Mouse (Mus musculus) heart, adult 18-20 months (tissue): ENCODE results near the gene Aldh1a3. TPM values are rescaled to one million over a fixed set of nuclear protein-coding genes. Genes with fewer than 3 reads are reported as not detected.
A peak's percentile ranks its signal among the peaks of the same experiment; 100 is the strongest.

Experiments
- DNase-seq, 2 experiments: peaks; one replicate each; pipeline ENCODE4 v3.0.0; 2021 to 2022; ENCODE audit warnings: mixed read lengths in 1 of 2
- microRNA-seq, 2 experiments: library from miRNA; unstranded; fragments of <30 nt; microRNA quantifications; one replicate each; pipeline ENCODE4 v1.2.0; 2022
- total RNA-seq, 2 experiments: library from RNA; stranded (reverse); gene quantifications; 2 replicates each; pipeline ENCODE4 v1.2.3; 2021

Gene Aldh1a3
- total RNA-seq, 2 experiments from 2014 or later = 0.84 to 1.1 TPM

- DNase-seq = no peak
These were observed 56.3 kb downstream of the Aldh1a3 start for GRCm38 (mm10) chr7:66370970-66371369.

DNA sequence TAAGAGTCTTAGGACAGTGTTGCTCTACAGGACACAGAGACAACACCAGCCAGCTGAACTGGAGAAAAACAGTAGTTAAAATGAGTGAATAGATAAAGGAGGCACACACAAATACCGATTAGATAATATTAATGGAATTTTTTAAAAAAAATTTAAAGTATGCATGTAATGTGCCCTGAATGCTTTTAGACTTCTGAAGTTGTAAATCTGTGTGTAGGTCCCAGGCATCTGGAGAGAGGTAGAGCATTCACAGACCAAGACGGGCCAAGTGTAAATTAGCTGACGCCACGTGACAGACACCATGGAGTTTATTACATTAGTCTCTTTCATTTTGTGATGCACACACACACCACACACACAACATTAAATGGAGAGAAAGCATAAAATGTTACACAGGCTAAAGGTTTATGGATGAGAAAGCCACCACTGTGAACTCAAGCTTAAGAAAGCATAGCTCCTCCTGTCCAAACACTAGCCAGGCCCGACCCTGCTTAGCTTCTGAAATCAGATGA is 57.3 kb downstream of the Aldh1a3 start:
- peak in 1 of 2 experiments; percentile 15 for DNase-seq

- DNase-seq = peak; percentile 33 to 38
These were observed 58.0 kb downstream of the Aldh1a3 start for GRCm38 (mm10) chr7:66369071-66369933.

- DNase-seq = peak; percentile 57 to 67
These were observed 61.4 kb downstream of the Aldh1a3 start, which contains the start of gene Gm10974 for GRCm38 (mm10) chr7:66365904-66366303. Gm10974 (plus strand) TSS chr7:66365905.

- DNase-seq = peak; percentile 33
These were observed 61.9 kb downstream of the Aldh1a3 start for GRCm38 (mm10) chr7:66365411-66365810.

- no peak for DNase-seq
These were observed 62.8 kb downstream of the Aldh1a3 start for GRCm38 (mm10) chr7:66364491-66364890.

GRCm38 (mm10) chr7:66359044-66359443 is 68.3 kb downstream of the Aldh1a3 start:
- DNase-seq = no peak

DNA sequence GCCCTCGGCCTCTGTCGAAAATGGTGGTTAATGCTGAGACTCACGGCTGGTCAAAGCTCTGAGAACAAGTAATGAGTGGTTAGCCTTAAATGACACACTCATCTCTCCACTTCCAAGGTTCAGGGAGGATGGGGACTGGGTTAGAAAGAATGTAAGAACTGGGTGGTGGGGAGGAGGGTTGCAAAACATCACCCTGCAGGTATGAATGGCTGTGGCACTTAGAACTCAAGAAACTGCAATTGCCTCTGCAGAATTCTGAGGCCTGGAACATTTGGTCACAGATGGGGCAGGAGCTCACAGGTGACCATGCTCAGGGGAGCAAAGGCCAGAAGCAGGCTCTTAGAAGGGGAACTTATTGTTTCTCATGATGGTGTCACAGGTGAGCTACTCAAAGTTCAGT is 68.9 kb downstream of the Aldh1a3 start:
- no peak for DNase-seq

GRCm38 (mm10) chr7:66355791-66356522 is 71.4 kb downstream of the Aldh1a3 start:
- no peak for DNase-seq

- no peak for DNase-seq
These were observed 72.4 kb downstream of the Aldh1a3 start for GRCm38 (mm10) chr7:66354911-66355310.

GRCm38 (mm10) chr7:66351074-66351473 is 76.2 kb downstream of the Aldh1a3 start:
- no peak for DNase-seq

GRCm38 (mm10) chr7:66349670-66350069 is 77.6 kb downstream of the Aldh1a3 start:
- no peak for DNase-seq

DNA sequence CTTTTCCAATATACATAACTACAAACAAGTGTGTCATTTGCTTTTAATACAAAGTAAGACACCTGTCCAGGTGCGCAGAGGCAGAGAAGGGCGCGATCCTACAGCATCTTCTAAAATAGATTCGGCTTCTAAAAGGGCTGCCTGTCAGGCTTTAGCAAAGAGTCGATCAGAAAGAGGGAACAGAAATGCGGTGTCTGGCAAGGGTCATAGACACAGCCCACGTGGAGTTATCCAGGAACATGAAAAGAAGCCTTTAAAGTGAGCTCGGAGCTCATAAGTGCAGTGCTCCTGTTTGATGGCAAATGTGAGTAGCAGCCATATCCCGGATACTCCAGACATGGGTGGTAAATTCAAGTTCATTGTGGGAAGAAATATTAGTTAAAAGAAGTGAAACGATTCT is 78.7 kb downstream of the Aldh1a3 start:
- DNase-seq = no peak

GRCm38 (mm10) chr7:66346959-66347663 is 80.2 kb downstream of the Aldh1a3 start:
- no peak for DNase-seq

GRCm38 (mm10) chr7:66343307-66343706 is 84.0 kb downstream of the Aldh1a3 start:
- DNase-seq = no peak

GRCm38 (mm10) chr7:66342831-66343230 is 84.5 kb downstream of the Aldh1a3 start:
- peak; percentile 38 to 46 for DNase-seq

DNA sequence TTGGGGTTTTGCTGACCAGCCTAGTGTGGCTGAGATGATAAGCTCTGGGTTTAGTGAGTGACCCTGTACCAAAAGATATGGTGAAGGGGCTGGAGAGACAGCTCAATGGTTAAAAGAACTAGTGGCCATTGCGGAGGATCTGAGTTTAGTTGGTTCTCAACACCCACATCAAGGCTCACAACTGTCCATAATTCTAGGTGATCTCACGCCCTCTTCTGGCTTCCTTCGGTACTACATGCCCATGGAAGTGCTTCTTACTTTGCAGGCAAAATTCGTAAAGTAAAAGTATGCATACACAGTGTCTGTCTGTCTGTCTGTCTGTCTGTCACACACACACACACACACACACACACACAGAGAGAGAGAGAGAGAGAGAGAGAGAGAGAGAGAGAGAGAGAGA is 85.0 kb downstream of the Aldh1a3 start:
- peak; percentile 71 to 90 for DNase-seq

Small RNA genes within 50 kb of the gene (microRNA-seq; reads per million reads assigned to microRNA genes)
- gene Mir7057 = 0 reads per million in 2 experiments

Other genes starting within 250 kb of the Aldh1a3 start
- not detected for gene Gm10974, start 61.6 kb downstream of the Aldh1a3 start, total RNA-seq
- gene Lrrk1, start 39.2 kb downstream of the Aldh1a3 start, total RNA-seq = 10 to 100 TPM in 1 of 2 experiments, 1 to 10 TPM in 1; 9.6 to 10.1 TPM